Mouse (Mus musculus) heart, adult 2 months (tissue): Measurements from ENCODE around the gene Dcun1d3. TPM values are rescaled to one million over a fixed set of nuclear protein-coding genes. Genes with fewer than 3 reads are reported as not detected.

Experiments used
- DNase-seq, 2 experiments: peaks; one replicate each; pipeline ENCODE4 v3.0.0; 2021
- H3K27ac ChIP-seq: fragments of 200-600 bp; 2 replicates; pipeline ENCODE4 v1.8.1; 2022
- H3K27me3 ChIP-seq: fragments of 200-500 bp; 2 replicates; pipeline ENCODE4 v1.6.1; 2012; ENCODE audit warnings: mild to moderate bottlenecking, low read length, inconsistent platforms, mixed read lengths; ENCODE audit not compliant: control insufficient read depth, insufficient read depth
- H3K36me3 ChIP-seq: fragments of 200-500 bp; 2 replicates; pipeline ENCODE4 v1.6.1; 2012; ENCODE audit warnings: low read length, inconsistent platforms; ENCODE audit not compliant: control insufficient read depth, insufficient read depth
- H3K4me1 ChIP-seq: fragments of 200-500 bp; 2 replicates; pipeline ENCODE4 v1.6.1; 2011; ENCODE audit warnings: low read length; ENCODE audit not compliant: control insufficient read depth, insufficient read depth
- H3K4me3 ChIP-seq: fragments of 200-600 bp; 2 replicates; pipeline ENCODE4 v1.8.1; 2022
- H3K79me2 ChIP-seq: fragments of 200-500 bp; replicated peaks from 2 replicates; pipeline ENCODE4 v1.6.1; 2012; ENCODE audit warnings: mild to moderate bottlenecking, inconsistent platforms, low read length, moderate library complexity, mixed read lengths; ENCODE audit not compliant: control insufficient read depth, insufficient read depth
- H3K9ac ChIP-seq: fragments of 200-500 bp; 2 replicates; pipeline ENCODE4 v1.6.1; 2012; ENCODE audit warnings: low read depth, mild to moderate bottlenecking, control low read depth, inconsistent platforms, low read length, mixed read lengths
- CTCF ChIP-seq: fragments of 200-600 bp; IDR thresholded peaks from 2 replicates; pipeline ENCODE4 v1.8.1; 2022; ENCODE audit warnings: antibody characterized with exemption, mild to moderate bottlenecking, moderate library complexity
- EP300 ChIP-seq: fragments of 200-500 bp; IDR thresholded peaks from 2 replicates; pipeline ENCODE4 v1.6.1; 2011; ENCODE audit warnings: low read depth, low read length, control low read depth; ENCODE audit not compliant: insufficient read depth
- POLR2A ChIP-seq: fragments of 200-500 bp; IDR thresholded peaks from 2 replicates; pipeline ENCODE4 v1.6.1; 2011; ENCODE audit warnings: mild to moderate bottlenecking, low read depth, low read length, control low read depth; ENCODE audit not compliant: insufficient read depth
- WGBS: fragments of 180-500 bp; shearing (Covaris S2); methylation state at CpG from one replicate; pipeline ENCODE4 v1.1.7; 2018; 5-methylcytosine and 5-hydroxymethylcytosine counted together
- intact Hi-C: fragments of 180-260 bp; cut with DNase I; formaldehyde crosslinking; loops from one replicate; pipeline ENCODE4 v1.15.1; 2025
- polyA plus RNA-seq: library from polyadenylated mRNA; depleted of rRNA; stranded (reverse); fragments of >200 nt; gene quantifications from 2 replicates; pipeline ENCODE4 v1.2.3, GENCODE M21; 2012
- total RNA-seq, 2 experiments: library from RNA; stranded (reverse); gene quantifications; 2 replicates each; pipeline ENCODE4 v1.2.3; 2021

The Dcun1d3 gene
- total and polyA plus RNA-seq, 3 experiments = 3.7 to 14.6 (median 12.6) TPM

DNA sequence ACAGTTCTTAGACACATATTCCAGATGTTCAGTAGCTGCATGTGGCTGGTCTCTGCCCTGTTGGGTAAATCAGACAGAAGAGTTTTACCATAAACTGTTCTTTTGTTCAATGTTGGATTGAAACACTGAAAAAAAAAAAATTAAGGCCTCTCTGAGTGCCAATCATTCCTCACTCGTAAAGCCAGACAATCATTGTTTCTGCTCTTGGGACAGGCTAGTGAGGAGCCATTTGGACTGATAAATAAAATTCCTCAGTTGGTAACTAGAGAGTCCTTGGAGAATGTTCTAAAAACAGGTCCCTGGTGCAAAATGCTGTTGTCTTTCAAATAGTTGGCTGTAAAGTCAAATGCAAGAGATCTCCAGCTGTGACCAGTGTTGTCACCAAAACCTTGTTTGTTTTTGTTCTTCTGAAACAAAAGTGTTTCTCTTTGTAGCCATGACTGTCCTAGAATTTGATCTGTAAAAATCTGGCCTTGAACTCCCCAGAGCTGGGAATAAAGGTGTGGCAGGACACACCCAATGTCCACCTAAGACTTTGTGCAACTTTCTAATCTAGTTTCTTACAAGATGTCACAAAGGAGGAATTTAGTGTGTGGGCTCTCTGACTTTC, 2.3 kb upstream of the Dcun1d3 start:
- Histone ChIP-seq H3K27me3 (no peaks in the 10 kb centered on the region), H3K4me1 (0 out of 2 replicates have a peak, but pooled peaks cover 1% of the 10 kb centered on the region), H3K27ac (0 out of 2 replicates have a peak overlapping the region, but pooled peaks have one; percentile 7), H3K36me3 (peaks cover 4% of the 10 kb centered on the region), H3K79me2 (no peaks in the 10 kb centered on the region), H3K4me3 (no peak overlapping the region), H3K9ac (no peak overlapping the region)
- TF ChIP-seq POLR2A (no peak), CTCF (no peak), EP300 (no peak)
- no peak for DNase-seq
- intact Hi-C loops = loop anchor here (5.0 kb wide), 1 partner anchor 64 kb away; no protein-coding TSS in a partner anchor
- 45% methylated on average over 1 of the region's 1 CpGs for WGBS

DNA sequence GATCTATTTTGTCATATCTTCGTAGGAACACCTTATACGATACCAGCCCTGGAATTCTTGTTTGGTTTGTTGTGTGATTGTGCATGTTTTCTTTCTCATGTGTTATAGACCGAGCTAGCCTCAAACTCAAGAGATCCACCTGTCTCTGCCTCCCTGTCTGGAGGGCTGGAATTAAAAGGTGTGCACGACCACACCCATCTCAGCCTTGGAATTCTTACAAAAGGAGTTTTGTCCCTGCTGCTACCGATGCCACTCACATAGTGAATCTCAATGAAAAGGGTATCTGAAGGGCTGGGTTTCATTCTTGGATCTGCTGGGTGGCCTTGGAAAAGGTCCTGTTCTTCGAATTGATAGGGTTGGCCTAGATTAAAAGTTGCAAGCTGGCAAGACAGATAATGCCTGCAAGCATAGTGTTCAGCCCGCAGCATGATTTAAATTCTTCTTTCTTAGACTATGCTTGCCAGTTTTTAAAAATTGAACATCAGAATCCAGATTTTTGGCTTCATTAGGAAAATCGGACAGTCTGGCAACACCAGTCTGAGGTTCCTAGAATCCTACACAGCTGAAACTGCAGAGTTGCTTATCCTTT, 1.5 kb upstream of the Dcun1d3 start:
- Histone ChIP-seq H3K79me2 (no peaks in the 10 kb centered on the region), H3K4me1 (0 out of 2 replicates have a peak, but pooled peaks cover 1% of the 10 kb centered on the region), H3K27ac (no peak overlapping the region), H3K36me3 (peaks cover 6% of the 10 kb centered on the region), H3K4me3 (no peak overlapping the region), H3K9ac (no peak overlapping the region), H3K27me3 (no peaks in the 10 kb centered on the region)
- intact Hi-C loops = loop anchor here (5.0 kb wide), 1 partner anchor 65 kb away; no protein-coding TSS in a partner anchor
- TF ChIP-seq EP300 (no peak), CTCF (no peak), POLR2A (no peak)
- DNase-seq = no peak
- 79% methylated on average over 8 of the region's 8 CpGs for WGBS

DNA sequence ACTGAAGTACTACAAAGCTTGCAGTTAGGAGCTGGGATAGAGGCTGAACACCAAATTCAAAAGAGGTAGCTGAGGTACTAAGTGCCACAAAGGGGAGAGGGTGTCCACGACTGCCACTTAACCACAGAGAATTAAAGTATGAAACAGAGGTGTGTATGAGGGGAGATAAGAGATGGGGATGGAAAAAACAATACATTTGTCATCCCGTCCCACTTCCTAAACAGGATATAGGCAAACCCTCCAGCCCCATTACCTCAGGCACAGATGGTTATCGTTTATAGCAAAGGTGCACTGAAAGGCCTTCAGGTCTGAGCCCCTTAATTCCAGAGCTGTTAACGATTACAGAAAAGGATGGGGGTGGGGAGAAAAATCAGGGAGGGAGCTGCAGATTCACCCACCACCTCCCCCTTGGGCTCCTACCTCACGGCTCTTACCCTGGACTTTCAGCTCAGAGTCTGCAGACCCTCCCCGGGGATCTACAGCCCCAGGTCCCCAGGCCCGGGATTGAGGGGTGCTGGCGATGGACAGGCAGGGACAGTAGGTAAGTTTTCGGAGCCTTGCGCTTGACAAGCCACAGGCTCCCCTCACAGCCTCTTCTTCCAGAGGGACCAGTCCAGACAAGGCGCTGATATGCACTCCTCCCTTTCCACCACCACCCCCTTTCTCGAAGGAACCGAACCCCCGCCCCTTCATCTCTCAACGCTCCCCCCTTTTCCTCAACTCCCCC, 1.1 kb downstream of the Dcun1d3 start:
- peak overlapping the region; percentile 100 for H3K27ac ChIP-seq
- DNase-seq = no peak

DNA sequence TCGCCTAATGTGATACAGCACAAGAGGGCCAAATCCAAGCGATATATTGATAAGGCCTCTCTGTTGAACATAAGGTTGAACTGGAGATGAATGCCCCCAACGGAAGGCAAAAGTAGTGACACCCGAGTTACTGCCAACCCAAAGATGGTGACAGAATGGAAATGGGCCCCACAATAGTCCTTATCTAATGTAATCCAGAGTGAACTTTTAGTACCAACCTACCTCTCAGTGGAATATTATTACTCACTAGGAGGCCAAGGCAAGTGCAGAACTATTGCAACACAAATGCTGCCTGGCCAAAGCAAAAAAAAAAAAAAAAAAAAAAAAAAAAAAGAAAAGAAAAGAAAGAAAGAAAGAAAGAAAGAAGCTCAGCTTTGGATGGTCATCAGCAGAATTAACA, 3.4 kb downstream of the Dcun1d3 start:
- Histone ChIP-seq H3K79me2 (no peaks in the 10 kb centered on the region), H3K27ac (no peak overlapping the region), H3K4me1 (peaks cover 1% of the 10 kb centered on the region; the same call in 1 of the 2 replicates), H3K27me3 (no peaks in the 10 kb centered on the region), H3K36me3 (peaks cover 10% of the 10 kb centered on the region), H3K4me3 (no peak overlapping the region), H3K9ac (no peak overlapping the region)
- WGBS = 83% methylated on average over 4 of the region's 4 CpGs
- no peak for DNase-seq
- TF ChIP-seq CTCF (no peak), EP300 (no peak), POLR2A (no peak)
- intact Hi-C loops = no loop called here

More for the DNA sequence above, 1.1 kb downstream of the Dcun1d3 start:
- WGBS = 2% methylated on average over 14 of the region's 15 CpGs
- peaks cover 6% of the 10 kb centered on the region for H3K36me3 ChIP-seq
- H3K9ac ChIP-seq = peak overlapping the region; percentile 73
- H3K4me1 ChIP-seq = peaks cover 1% of the 10 kb centered on the region; the same call in 1 of the 2 replicates
- no peaks in the 10 kb centered on the region for H3K79me2 ChIP-seq
- H3K27me3 ChIP-seq = no peaks in the 10 kb centered on the region
- intact Hi-C loops = loop anchor here (5.0 kb wide), 1 partner anchor 67 kb away; no protein-coding TSS in a partner anchor
- TF ChIP-seq CTCF (no peak), EP300 (no peak), POLR2A (no peak)
- H3K4me3 ChIP-seq = peak overlapping the region; percentile 78

DNA sequence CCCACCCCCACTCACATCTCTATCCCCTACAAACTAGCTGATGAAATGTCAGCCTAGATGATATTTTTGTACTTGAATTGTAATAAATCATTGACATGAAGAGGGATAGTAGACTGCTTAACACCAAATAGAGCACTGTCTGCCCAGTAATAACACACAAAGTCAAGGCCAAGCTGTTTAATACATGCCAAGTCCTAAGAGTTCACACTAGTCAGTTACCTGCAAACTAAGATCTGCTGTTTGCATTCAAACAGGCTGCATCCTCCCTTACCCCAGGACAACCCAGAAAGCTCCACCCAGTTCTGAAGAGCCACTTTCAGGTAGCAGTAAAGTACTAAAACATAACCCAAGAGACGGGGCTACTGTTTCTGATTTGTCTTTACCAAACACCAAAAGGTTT, 3.9 kb downstream of the Dcun1d3 start:
- intact Hi-C loops = no loop called here
- no peaks in the 10 kb centered on the region for H3K27me3 ChIP-seq
- no peak overlapping the region for H3K4me3 ChIP-seq
- H3K36me3 ChIP-seq = peaks cover 12% of the 10 kb centered on the region
- H3K4me1 ChIP-seq = peaks cover 1% of the 10 kb centered on the region; the same call in 1 of the 2 replicates
- no peaks in the 10 kb centered on the region for H3K79me2 ChIP-seq
- H3K9ac ChIP-seq = no peak overlapping the region
- H3K27ac ChIP-seq = no peak overlapping the region
- WGBS = 93% methylated on average over 1 of the region's 1 CpGs
- DNase-seq = no peak
- TF ChIP-seq CTCF = no peak
- no peak for TF ChIP-seq POLR2A
- TF ChIP-seq EP300 = no peak

DNA sequence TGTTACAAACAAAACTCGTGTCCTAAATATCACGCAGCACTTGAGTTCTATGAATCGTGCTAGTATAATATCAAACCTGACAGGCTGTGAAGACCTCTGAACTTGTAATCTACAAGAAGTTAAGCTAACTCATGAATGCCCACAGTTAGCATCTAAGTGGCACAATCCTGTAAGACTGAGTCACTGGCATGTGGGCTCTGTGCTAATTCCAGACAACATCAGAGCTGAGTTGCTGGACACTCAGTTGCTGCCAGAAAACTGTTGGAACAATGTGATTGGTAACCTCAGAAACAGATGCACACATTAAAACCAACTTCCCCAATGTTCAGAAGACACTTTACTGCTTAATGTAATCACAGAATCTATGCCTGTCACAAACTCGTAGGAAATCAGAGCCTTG, 8.2 kb downstream of the Dcun1d3 start:
- DNase-seq = no peak
- H3K9ac ChIP-seq = no peak overlapping the region
- H3K4me3 ChIP-seq = no peak overlapping the region
- H3K27ac ChIP-seq = no peak overlapping the region
- no peaks in the 10 kb centered on the region for H3K27me3 ChIP-seq
- intact Hi-C loops = no loop called here
- TF ChIP-seq CTCF (no peak), EP300 (no peak), POLR2A (no peak)
- no peaks in the 10 kb centered on the region; the same call in 1 of the 2 replicates for H3K4me1 ChIP-seq
- WGBS = 52% methylated on average over 4 of the region's 4 CpGs
- H3K79me2 ChIP-seq = peaks cover 4% of the 10 kb centered on the region; the same call in 1 of the 2 replicates
- peaks cover 6% of the 10 kb centered on the region for H3K36me3 ChIP-seq
